Mouse (Mus musculus): ENCODE measurements around the gene Rgl2.

- TF ChIP-seq POLR2A (IDR thresholded peaks at IDR 0.05; ENCODE audit: borderline replicate concordance, insufficient read depth, low read length) (no peak), CTCF (IDR thresholded peaks at IDR 0.05; ENCODE audit: borderline replicate concordance, insufficient read depth, low read depth, low read length) (no peak)
Measured at GRCm38 (mm10) chr17:33965846-33966550, 36.7 kb downstream of the Rgl2 start.

Measured in cerebellum, adult 2 months (tissue).